Mouse (Mus musculus): ENCODE results near the gene Mad2l1. TPM values are rescaled to one million over a fixed set of nuclear protein-coding genes. Genes with fewer than 3 reads are reported as not detected.

Gene Mad2l1
- 150 and 163 TPM in 2 replicates for polyA plus RNA-seq (2016; fragmentation: Nextera tagmentation; extraction: Ambion mirVana)

DNA sequence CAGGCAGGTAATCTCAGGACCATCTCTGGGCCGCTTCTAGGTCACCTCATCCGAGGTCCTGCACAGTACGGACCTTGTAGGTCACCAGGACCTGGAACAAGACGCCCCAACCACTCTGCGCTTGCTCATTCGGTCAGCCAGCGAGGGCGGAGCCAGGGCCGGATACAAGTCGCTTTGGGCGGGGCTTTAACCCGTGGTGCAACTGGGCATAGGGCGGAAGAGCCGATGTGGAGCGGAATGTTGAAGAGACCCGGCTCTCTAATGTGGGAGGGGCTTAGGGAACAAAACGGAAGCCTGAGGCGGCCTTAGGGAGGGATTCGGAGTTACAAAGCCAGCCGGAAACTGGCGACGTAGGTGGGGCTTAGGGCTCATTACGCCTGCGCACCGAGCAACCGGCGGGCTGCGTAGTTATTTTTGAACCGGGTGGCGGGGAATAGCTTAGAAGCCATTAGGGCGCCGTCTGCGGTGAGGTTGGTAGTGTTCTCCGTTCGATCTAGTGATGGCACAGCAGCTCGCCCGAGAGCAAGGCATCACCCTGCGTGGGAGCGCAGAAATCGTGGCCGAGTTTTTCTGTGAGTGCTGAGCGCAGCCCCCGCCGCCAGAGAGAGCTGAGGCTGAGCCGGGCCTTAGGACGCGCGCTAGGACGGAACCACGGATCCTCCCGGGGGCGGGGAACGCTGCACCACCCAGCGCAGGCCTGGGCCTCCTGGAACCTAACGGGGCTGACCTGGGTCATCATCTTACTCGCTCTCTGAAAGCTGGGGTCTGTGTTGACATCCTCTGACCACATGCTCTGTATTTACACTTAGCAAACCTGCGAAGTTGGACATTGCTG, at the start of gene Mad2l1:
Gene Mad2l1, plus strand, starts transcription at position 363 of the 835 bp plus-strand sequence.
- H3K27me3 ChIP-seq (replicated peaks; ENCODE audit: low read depth, poor library complexity, severe bottlenecking) = no peaks in the 10 kb centered on the region
- H3K4me3 ChIP-seq = peak within 1 kb of the TSS; percentile 83
- H3K4me1 ChIP-seq = peaks cover 12% of the 10 kb centered on the region
- H3K9me3 ChIP-seq = no peaks in the 10 kb centered on the region
- peak; percentile 97 for DNase-seq (ENCODE audit: low spot score)
- peaks cover 32% of the 10 kb centered on the region for H3K36me3 ChIP-seq (replicated peaks)
- H3K27ac ChIP-seq (replicated peaks) = peak within 1 kb of the TSS; percentile 95
- under 1% methylated on average over 57 of the region's 57 CpGs for WGBS

DNA sequence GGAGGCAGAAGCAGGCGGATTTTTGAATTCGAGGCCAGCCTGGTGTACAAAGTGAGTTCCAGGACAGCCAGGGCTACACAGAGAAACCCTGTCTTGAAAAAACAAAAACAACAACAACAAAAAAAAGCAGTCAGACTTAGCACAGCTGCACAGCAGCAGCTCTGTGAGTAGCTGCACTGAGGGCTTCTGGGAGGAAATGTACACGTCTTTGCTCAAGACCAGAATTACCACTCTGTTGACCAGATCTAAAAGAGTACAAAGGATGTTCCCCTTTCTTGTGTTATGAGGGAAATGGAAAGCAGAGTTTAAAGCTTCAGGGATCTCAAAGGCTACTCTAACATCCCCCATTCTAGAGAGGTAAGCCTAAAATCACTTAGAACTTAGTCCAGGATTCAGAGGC, 41.5 kb upstream of the Mad2l1 start:
- WGBS = 82% methylated on average over 3 of the region's 3 CpGs

DNA sequence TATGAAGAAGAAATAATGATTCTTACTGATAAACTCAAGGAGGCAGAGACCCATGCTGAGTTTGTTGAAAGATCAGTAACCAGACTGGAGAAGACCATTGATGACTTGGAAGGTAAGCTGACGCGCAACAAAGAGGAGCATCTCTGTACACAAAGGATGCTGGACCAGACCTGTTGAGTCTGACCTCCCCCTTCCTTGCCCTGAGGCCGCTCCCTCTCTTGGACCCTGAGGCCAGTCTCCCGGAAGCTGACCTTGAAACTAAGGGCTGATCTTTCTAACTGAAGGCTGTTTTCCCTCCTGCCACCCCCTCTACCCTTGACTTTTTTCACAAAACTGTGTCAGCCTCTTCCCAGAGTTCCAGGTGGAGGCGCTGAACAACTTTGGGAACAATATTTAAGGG, 18.8 kb upstream of the Mad2l1 start:
- no peak overlapping the region for H3K27ac ChIP-seq (replicated peaks)
- no peak overlapping the region for H3K4me3 ChIP-seq
- 90% methylated on average over 5 of the region's 5 CpGs for WGBS
- H3K4me1 ChIP-seq = no peaks in the 10 kb centered on the region
- H3K9me3 ChIP-seq = no peaks in the 10 kb centered on the region
- DNase-seq (ENCODE audit: low spot score) = no peak
- no peaks in the 10 kb centered on the region for H3K27me3 ChIP-seq (replicated peaks; ENCODE audit: low read depth, poor library complexity, severe bottlenecking)
- no peaks in the 10 kb centered on the region for H3K36me3 ChIP-seq (replicated peaks)

More for the DNA sequence above, 41.5 kb upstream of the Mad2l1 start:
- Histone ChIP-seq H3K27ac (replicated peaks) (no peak overlapping the region), H3K4me3 (no peak overlapping the region), H3K9me3 (no peaks in the 10 kb centered on the region), H3K4me1 (no peaks in the 10 kb centered on the region), H3K27me3 (replicated peaks; ENCODE audit: low read depth, poor library complexity, severe bottlenecking) (no peaks in the 10 kb centered on the region), H3K36me3 (replicated peaks) (no peaks in the 10 kb centered on the region)
- no peak for DNase-seq (ENCODE audit: low spot score)

DNA sequence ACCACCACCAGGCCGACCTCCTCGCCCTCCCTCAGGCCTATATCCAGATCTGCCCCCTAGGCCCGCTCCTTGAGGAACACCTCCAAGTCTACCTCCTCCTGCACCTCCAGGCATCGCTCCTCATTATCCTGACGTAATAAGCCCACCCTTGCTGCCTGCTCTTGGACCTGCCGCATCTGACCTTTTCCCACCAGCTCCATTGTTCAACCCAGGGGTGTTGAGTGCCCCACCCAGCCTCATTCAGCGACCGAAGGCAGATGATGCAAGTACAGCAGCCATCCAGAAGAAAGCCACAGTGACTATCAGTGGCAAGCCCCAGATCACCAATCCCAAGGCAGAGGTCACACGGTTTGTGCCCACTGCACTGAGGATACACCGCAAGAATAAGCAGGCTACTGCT, 6.8 kb upstream of the Mad2l1 start:
- no peaks in the 10 kb centered on the region for H3K27me3 ChIP-seq (replicated peaks; ENCODE audit: low read depth, poor library complexity, severe bottlenecking)
- H3K9me3 ChIP-seq = no peaks in the 10 kb centered on the region
- H3K27ac ChIP-seq (replicated peaks) = no peak overlapping the region
- H3K36me3 ChIP-seq (replicated peaks) = no peaks in the 10 kb centered on the region
- DNase-seq (ENCODE audit: low spot score) = no peak
- H3K4me1 ChIP-seq = no peaks in the 10 kb centered on the region
- 95% methylated on average over 10 of the region's 10 CpGs for WGBS
- no peak overlapping the region for H3K4me3 ChIP-seq

DNA sequence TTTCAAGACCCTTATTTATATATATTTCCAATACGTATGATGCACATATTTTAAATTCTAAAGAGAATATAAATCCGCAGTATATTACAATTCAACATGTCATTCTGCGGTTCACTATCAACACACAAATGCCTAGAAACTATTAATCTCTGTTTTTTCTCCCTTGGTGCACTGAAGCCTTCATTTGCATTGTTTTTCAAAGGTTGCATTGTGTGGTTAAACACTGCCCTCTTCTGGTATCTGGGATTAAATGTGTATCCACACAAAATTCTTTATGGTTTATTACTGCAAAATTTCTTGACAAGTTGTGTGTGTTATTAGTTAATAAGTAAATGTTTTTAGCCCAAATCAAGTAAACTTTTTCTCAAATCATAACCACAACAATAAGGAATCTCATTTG, 1.9 kb upstream of the Mad2l1 start:
- DNase-seq (ENCODE audit: low spot score) = no peak

DNA sequence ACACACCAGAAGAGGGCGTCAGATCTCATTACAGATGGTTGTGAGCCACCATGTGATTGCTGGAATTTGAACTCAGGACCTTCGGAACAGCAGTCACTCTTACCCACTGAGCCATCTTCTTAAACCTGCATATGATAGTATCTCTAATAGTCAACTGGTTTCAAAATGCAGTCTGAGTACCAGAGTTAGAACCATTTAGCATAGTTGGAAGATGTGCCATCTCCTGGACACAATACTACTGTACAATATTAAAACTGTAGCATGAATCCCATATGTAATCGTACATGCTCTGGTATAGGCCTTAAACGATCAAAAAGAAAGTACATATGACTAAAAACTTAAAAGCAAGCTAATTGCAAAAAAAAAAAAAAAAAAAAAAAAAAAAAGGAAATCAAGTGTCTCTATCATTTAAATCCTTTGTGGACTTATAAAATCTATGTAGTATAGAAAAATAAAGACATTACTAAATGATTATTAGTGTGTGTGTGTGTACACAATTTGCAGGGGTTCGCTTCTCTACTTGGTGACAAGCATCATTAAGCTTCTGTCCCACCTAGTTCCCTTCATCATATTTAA, 736 bp upstream of the Mad2l1 start:
- H3K4me1 ChIP-seq = peaks cover 12% of the 10 kb centered on the region
- H3K36me3 ChIP-seq (replicated peaks) = peaks cover 25% of the 10 kb centered on the region
- peak overlapping the region; percentile 83 for H3K4me3 ChIP-seq
- H3K9me3 ChIP-seq = no peaks in the 10 kb centered on the region
- 81% methylated on average over 5 of the region's 5 CpGs for WGBS
- peak overlapping the region; percentile 95 for H3K27ac ChIP-seq (replicated peaks)
- DNase-seq (ENCODE audit: low spot score) = no peak
- no peaks in the 10 kb centered on the region for H3K27me3 ChIP-seq (replicated peaks; ENCODE audit: low read depth, poor library complexity, severe bottlenecking)

More for the DNA sequence above, 1.9 kb upstream of the Mad2l1 start:
- H3K9me3 ChIP-seq = no peaks in the 10 kb centered on the region
- H3K27me3 ChIP-seq (replicated peaks; ENCODE audit: low read depth, poor library complexity, severe bottlenecking) = no peaks in the 10 kb centered on the region
- WGBS = 49% methylated on average over 3 of the region's 3 CpGs
- H3K4me3 ChIP-seq = no peak overlapping the region
- H3K4me1 ChIP-seq = peaks cover 12% of the 10 kb centered on the region
- no peak overlapping the region for H3K27ac ChIP-seq (replicated peaks)
- H3K36me3 ChIP-seq (replicated peaks) = peaks cover 13% of the 10 kb centered on the region

DNA sequence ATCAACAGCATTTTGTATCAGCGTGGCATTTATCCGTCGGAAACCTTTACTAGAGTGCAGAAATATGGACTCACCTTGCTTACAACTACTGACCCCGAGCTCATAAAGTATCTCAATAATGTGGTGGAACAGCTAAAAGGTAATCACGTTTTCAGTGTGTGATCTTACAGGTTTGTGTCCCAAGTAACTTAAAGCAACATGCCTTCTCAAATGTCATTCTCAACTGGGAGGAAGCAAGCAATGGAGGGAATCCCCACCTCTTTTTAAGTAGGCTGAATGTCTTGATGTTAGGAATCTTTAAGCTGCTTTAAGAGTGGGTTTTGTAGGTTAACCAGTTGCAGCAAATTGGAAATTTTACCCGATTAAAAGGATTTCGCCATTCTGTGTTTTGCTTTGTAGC, 776 bp downstream of the Mad2l1 start:
- WGBS = 17% methylated on average over 7 of the region's 7 CpGs

DNA sequence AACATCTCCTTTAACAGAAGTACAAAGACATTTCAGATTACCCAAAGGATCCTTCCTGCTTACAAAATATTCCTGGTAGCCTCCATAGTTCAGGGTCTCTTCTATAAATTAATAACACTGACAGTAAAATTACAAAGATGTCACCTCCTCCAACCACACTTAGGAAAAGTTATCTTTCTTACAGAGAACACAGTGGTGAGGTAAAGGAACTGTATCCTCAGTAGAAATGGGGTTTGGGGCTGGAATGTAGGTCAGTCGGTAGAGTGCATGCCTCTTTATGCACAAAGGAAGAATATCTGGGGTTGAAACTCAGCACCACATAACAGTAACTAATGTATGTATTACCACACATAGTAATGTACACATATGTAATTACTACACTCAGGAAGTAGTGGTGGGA, 24.8 kb downstream of the Mad2l1 start, which contains the start of gene Vmn1r32:
Gene Vmn1r32, minus strand, starts transcription at position 101 of the 400 bp plus-strand sequence.
- Histone ChIP-seq H3K4me1 (no peaks in the 10 kb centered on the region), H3K27me3 (replicated peaks; ENCODE audit: low read depth, poor library complexity, severe bottlenecking) (no peaks in the 10 kb centered on the region), H3K36me3 (replicated peaks) (no peaks in the 10 kb centered on the region), H3K4me3 (no peak within 1 kb of the TSS), H3K9me3 (no peaks in the 10 kb centered on the region), H3K27ac (replicated peaks) (no peak within 1 kb of the TSS)
- DNase-seq (ENCODE audit: low spot score) = no peak
- WGBS = 69% methylated on average over 1 of the region's 1 CpGs

More for the DNA sequence above, 776 bp downstream of the Mad2l1 start:
- Histone ChIP-seq H3K4me1 (peaks cover 12% of the 10 kb centered on the region), H3K27me3 (replicated peaks; ENCODE audit: low read depth, poor library complexity, severe bottlenecking) (no peaks in the 10 kb centered on the region), H3K9me3 (no peaks in the 10 kb centered on the region), H3K27ac (replicated peaks) (peak overlapping the region; percentile 95), H3K36me3 (replicated peaks) (peaks cover 40% of the 10 kb centered on the region), H3K4me3 (peak overlapping the region; percentile 83)
- DNase-seq (ENCODE audit: low spot score) = no peak

DNA sequence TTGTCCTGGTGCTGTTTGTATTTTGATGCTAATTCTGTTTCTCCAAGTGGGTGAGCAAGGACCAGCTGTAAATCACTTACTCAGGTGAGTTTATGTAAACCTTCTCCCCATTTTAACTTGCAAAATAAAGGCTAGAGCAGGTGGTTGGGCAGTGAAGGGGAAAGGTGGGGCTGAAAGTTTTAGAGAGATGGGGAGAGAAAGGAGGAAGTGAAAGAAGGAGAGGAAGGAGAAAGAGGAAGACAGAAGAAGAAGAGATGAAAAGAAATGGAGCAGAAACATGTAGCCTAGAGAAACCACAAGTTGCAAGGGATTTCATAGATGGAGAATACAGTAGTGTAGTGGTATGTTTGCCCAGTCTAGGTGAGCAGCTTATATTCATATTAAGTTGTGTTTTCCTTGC, 60.6 kb downstream of the Mad2l1 start:
- H3K36me3 ChIP-seq (replicated peaks) = no peaks in the 10 kb centered on the region

More for the DNA sequence above, 60.6 kb downstream of the Mad2l1 start:
- Histone ChIP-seq H3K9me3 (no peaks in the 10 kb centered on the region), H3K27ac (replicated peaks) (no peak overlapping the region), H3K4me3 (no peak overlapping the region), H3K27me3 (replicated peaks; ENCODE audit: low read depth, poor library complexity, severe bottlenecking) (no peaks in the 10 kb centered on the region), H3K4me1 (no peaks in the 10 kb centered on the region)
- DNase-seq (ENCODE audit: low spot score) = no peak

Other genes with a start within 250 kb of the Mad2l1 start
- 0.13 and 0.14 TPM in 2 replicates for gene Vmn1r32, start 24.7 kb downstream of the Mad2l1 start, polyA plus RNA-seq (2016; fragmentation: Nextera tagmentation; extraction: Ambion mirVana)
- not detected in 2 replicates for gene Vmn1r33, start 82.9 kb downstream of the Mad2l1 start, polyA plus RNA-seq (2016; fragmentation: Nextera tagmentation; extraction: Ambion mirVana)
- gene Vmn1r34, start 108.5 kb downstream of the Mad2l1 start, polyA plus RNA-seq (2016; fragmentation: Nextera tagmentation; extraction: Ambion mirVana) = not detected in 2 replicates
- not detected in 2 replicates for gene Vmn1r35, start 150.5 kb downstream of the Mad2l1 start, polyA plus RNA-seq (2016; fragmentation: Nextera tagmentation; extraction: Ambion mirVana)
- not detected in 2 replicates for gene Vmn1r36, start 183.8 kb downstream of the Mad2l1 start, polyA plus RNA-seq (2016; fragmentation: Nextera tagmentation; extraction: Ambion mirVana)
- gene Vmn1r37, start 194.0 kb downstream of the Mad2l1 start, polyA plus RNA-seq (2016; fragmentation: Nextera tagmentation; extraction: Ambion mirVana) = not detected in 2 replicates
- not detected in 2 replicates for gene Vmn1r38, start 247.2 kb downstream of the Mad2l1 start, polyA plus RNA-seq (2016; fragmentation: Nextera tagmentation; extraction: Ambion mirVana)

Data from embryonic facial prominence, embryonic 10.5 days (tissue).